Mouse (Mus musculus) duodenum, adult 2 months (tissue): ENCODE data around the gene R3hdm4. TPM values are rescaled to one million over a fixed set of nuclear protein-coding genes. Genes with fewer than 3 reads are reported as not detected.

Experiments used
- polyA plus RNA-seq: library from polyadenylated mRNA; depleted of rRNA; stranded (reverse); fragments of >200 nt; gene quantifications from 2 replicates; pipeline ENCODE4 v1.2.3, GENCODE M21; 2012; ENCODE audit warnings: low replicate concordance; rRNA removed

The R3hdm4 gene
- polyA plus RNA-seq = 102 and 133 TPM in 2 replicates

DNA sequence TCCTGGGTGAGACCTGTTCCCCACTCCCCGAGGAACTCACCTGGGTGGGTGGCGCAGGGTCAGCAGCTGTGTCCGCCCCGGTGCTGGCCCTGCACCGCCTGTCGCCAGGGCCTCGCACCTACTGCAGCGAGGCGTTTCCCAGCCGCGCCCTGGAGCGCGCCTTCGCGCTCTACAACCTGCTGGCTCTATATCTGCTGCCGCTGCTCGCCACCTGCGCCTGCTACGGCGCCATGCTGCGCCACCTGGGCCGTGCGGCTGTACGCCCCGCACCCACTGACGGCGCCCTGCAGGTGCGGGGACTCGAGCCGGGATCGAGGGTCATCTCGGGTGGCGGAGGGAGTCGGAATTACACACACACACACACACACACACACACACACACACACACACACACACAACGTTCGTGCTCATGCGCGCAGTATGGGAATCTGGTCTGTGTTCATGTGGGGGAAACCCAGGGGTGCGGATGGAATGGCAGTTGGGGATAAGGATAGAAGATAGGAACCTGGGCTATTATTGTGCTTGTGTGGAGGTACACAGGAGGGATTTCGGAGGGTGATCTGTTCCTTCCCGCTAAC lies at the start of gene R3hdm4:
R3hdm4 (minus strand) TSS at position 251 of the 578 bp plus-strand sequence.

DNA sequence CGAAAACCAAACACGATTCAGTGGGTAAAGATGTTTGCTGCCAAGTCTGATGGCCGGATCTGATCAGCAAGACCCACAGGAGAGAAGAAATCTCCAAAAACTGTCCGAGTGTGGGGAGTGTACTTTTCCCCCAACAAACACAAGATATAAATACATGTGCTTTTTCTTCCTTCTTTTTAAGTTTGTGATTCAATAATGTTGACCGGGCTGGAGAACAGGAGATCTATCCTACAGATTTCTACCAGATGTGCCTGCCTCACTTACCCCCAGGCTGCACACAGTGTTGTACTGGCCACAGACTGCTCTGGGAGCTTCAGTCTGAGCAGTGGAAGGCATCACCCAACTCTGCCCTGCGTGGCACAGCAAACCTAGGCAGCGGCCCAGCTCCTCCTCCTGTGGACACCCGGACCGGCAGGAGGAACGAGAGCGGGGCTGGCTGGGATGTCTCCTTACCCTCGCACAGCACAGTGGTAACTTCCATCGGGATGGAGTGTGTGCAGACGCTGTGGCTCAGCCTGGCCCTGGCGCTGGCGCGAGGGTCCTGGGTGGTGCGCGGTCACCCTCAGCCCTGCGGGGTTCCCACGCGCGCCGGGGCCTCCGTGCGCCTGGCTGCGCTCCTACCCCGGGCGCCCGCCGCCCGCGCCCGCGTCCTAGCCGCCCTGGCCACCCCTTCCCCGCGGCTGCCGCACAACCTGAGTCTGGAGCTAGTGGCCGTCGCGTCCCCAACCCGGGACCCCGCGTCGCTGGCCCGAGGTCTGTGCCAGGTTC lies 49.6 kb upstream of the R3hdm4 start, which contains the start of gene Grin3b:
Grin3b (plus strand) TSS at position 301 of the 768 bp plus-strand sequence.

DNA sequence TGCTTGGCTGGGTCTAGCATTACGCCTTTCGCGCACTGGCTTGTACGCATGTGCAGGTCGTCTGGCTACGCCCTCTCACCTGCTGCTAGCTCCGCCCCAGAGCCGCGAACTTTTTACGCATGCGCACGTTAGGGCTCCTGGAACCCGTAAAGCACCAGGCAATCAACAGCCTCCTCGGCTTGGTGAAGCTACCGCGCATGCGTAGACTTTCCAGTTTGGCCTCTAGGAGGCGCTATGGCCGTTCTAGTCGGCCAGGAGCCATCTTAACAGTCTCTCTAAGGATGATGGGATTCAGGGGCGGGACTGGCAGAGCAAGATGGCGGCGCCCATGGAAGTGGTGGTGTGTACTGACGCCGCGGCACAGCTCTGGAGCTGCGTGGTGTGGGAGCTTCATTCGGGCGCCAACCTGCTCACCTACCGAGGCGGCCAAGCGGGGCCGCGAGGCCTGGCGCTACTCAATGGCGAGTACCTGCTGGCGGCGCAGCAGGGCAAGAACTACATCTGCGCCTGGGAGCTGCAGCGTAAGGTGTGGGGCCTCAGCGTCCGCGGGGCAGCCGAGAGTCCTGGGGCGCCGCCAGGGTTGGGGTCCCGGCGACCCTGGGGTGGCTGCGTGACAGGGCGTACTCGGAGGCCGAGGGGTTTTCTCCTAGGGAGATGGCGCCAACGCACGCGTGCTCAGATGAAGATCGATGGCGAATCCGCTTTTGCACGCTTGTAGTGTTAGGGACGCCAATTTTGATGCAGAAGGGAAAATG lies 39.0 kb upstream of the R3hdm4 start, which contains the start of gene Wdr18:
Wdr18 (plus strand) TSS at position 306 of the 755 bp plus-strand sequence.

DNA sequence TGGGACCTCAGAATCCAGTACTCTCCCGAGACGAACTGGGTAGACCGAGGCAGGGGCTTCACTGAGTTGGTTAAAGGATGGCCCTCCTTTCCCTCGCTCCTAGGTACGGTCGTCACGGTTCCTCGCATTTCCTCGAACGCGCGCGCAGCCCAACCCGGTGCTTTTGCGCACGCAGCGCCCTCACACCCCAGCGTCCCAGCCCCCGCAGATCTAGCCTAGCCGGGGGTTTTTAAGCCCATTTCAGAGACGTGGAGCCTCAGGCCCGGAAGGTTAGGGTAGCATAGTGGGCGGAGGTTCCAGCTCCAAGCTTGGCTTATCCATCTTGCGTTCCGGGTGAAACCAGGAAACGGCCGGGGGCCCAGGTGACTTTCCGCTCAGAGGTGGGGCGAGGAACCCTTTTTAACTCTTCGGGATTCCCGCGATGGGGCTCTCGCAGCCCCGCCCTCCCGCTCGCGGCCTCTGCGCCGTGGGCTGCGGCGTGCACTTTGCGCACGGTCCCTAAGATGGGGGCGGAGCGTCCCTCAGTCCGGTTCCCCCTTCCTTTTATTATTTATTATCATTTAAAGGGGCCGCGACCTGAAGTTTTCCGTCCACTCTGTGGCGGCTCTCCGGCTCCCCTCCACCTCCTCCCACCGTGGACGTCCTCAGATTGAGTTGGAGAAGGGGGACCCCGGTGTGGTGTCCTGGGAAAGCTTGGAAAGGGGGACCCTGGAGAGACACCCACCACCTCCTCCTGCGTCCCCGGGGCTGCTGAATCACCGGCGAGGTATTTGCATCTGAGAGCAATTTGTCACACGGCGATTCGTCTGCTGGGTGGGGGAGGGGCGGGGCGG lies 5.7 kb upstream of the R3hdm4 start, which contains the start of gene Arid3a:
Arid3a (plus strand) TSS at position 553 of the 833 bp plus-strand sequence.

DNA sequence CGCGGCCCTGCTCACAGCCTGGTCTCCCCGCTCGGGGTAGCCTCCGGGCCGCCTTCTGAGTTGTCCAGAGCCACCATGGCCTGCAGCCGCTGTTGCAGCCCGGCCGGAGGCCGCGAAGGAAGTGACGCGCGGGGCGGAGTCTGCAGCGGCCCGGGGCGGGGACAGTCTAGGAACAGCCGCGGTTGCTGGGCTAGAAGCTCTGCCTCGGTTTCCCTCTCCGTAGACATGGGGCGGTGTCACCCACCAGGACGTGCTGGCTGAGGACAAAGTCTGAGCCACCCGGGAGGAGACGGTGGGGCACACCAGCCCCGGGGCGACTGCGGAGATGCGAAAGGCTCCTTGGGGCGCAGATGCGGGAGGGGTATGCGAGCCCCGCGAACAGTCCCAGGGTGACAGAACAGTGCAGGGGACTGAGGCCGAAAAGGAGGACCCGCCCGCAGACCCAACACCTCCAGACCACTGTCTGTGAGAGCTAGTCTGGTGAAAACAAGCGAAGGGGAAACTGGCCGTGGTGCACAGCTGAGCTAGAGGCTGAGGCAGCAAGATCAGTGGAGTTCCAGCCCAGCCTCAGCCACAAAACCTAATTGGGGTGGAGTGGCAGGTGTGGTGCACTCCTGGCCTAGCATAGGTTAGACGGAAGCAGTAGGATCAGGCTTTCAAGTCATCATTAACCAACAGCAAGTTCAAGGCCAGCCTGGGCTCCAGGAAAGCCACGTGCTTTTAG lies 4.0 kb downstream of the R3hdm4 start, which contains the start of gene Kiss1r:
Kiss1r (plus strand) TSS at position 164 of the 724 bp plus-strand sequence.

DNA sequence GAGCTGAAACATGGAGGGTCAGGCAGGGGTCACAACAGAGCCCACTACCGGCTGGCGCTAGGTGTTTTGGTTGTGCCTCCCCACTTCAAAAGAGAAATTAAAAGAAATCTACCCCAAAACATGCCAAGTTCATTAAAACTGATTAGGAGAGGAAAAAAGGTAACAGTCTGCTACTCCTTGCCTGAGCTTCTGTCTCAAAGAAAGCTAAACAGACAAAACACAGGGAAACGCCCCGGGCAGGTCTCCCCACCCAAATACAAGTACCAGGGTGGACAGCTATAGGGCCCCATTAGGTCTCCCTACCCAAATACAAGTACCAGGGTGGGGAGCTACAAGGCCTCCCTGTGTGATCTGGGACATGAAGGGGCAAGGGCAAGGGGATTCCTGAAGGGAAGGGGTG lies 10.5 kb downstream of the R3hdm4 start, which contains the start of gene Gm26602:
Gm26602 (plus strand) TSS at position 301 of the 400 bp plus-strand sequence.

DNA sequence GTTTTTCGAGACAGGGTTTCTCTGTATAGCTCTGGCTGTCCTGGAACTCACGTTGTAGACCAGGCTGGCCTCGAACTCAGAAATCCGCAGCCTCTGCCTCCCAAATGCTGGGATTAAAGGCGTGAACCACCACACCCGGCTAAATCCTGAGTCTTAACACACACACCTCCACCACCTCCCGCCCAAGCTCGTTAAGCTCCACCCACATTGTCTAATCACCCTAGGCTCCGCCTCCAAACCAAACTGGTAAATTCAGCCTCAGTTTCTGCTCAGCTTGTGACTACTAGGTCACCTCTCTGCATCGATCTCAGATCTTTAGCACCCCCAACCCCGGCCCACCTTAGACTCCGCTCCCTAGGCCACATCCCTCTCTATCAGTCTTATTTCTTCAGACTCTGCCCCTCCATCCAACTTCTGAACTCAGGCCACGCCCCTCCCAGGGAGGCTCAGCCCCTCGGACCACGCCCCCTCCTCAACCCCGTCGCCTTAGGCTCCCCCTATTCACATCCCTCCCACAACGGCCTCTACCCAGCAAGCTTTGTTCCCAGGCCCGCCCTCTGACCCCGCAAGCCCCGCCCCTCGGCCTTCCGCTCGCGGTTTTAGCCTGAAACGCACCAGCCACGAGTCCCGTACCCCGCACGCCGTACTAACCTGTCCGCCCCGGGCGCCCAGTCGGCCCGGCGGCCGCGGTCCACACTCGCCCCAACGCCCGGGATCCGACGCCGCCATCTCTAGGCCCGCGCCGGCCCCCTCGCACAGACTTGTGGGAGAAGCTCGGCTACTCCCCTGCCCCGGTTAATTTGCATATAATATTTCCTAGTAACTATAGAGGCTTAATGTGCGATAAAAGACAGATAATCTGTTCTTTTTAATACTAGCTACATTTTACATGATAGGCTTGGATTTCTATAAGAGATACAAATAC lies 12.6 kb downstream of the R3hdm4 start, which contains the start of gene Med16:
Med16 (minus strand) TSS at position 757 of the 925 bp plus-strand sequence.

DNA sequence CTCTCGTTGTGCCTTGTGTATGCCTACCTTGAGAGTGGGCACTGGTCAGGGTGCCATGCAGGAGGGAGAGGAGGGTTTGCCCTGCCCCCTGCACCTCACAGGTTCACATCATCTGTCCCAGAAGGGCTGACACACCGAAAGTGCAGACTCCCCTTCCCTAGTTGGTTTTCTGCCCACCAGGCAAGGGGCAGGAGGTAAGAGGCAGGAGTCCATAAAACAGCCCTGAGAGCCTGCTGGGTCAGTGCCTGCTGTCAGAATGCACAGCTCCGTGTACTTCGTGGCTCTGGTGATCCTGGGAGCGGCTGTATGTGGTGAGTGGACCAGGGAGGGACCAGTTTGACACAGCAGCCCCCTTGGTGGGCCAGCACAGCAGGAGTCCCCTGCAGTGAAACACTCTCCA lies 30.3 kb downstream of the R3hdm4 start, which contains the start of gene Cfd:
Cfd (plus strand) TSS at position 184 of the 400 bp plus-strand sequence.

DNA sequence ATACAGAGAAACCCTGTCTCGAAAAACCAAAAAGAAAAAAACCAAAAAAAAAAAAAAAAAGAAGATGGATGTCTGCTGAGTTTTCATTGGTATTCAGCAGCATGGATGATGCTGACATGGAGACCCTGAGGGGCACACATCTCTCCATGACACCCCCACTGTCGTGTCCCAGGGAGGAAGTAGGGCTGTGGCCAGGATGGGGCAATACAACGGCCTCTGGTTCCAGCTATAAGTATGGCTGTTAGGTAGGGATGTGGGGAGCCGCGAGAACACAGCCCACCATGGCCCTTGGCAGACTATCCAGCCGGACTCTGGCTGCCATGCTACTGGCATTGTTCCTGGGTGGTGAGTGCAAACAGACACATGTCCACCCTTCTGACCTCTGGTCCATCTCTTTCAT lies 35.0 kb downstream of the R3hdm4 start, which contains the start of gene Elane:
Elane (plus strand) TSS at position 194 of the 400 bp plus-strand sequence.

DNA sequence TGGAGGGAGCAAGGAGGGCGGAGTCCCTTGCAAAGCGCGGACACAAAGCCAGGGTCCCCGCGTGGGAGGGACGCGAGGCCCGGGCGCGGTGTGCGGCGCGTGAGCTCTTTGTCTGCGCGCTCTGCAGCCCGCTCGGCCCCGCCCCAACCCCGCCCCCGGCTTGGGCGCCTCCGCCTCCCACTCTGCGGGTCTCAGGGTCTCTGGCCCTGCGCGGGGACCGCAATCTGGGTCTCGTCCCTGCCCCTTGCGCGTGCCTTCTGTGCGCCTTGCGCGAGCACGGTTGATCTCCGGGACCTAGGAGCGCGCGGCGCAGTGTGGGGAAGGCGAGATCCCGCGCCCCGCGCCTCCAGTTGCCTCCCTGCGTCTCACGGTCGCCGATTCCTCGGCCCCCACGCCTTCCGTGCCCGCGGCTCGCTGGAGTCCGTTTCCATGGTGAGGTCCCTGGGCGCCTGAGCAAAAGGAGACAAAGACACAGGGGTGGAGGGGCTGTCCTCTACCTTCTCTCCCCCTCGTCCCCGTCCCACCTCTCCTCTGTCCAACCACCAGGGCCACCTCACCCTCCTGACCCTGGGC lies 46.6 kb downstream of the R3hdm4 start, which contains the start of the genes Prtn3 and Plppr3:
Prtn3 (plus strand) TSS at position 187 of the 573 bp plus-strand sequence.
Plppr3 (minus strand) TSS at position 345 of the 573 bp plus-strand sequence.

Other genes with a start within 250 kb of the R3hdm4 start
- 199 and 293 TPM in 2 replicates for gene Cdc34, start 239.0 kb downstream of the R3hdm4 start, polyA plus RNA-seq
- gene Gzmm, start 232.2 kb downstream of the R3hdm4 start, polyA plus RNA-seq = 0.37 TPM in 1 of 2 replicates, not detected in the other
- gene Bsg, start 216.7 kb downstream of the R3hdm4 start, polyA plus RNA-seq = 528 and 1,060 TPM in 2 replicates
- 8.5 and 24.2 TPM in 2 replicates for gene Hcn2, start 204.6 kb downstream of the R3hdm4 start, polyA plus RNA-seq
- 47.7 and 62.9 TPM in 2 replicates for gene Polrmt, start 174.6 kb downstream of the R3hdm4 start, polyA plus RNA-seq
- gene Fgf22, start 166.1 kb downstream of the R3hdm4 start, polyA plus RNA-seq = not detected in 2 replicates
- gene Rnf126, start 154.3 kb downstream of the R3hdm4 start, polyA plus RNA-seq = 161 and 229 TPM in 2 replicates
- gene Fstl3, start 143.9 kb downstream of the R3hdm4 start, polyA plus RNA-seq = 11.5 and 11.9 TPM in 2 replicates
- 0.27 and 0.59 TPM in 2 replicates for gene Prss57, start 130.2 kb downstream of the R3hdm4 start, polyA plus RNA-seq
- gene Palm, start 127.6 kb downstream of the R3hdm4 start, polyA plus RNA-seq = 17.2 and 27.7 TPM in 2 replicates
- 97.3 and 216 TPM in 2 replicates for gene Misp, start 100.2 kb downstream of the R3hdm4 start, polyA plus RNA-seq
- gene Ptbp1, start 66.8 kb downstream of the R3hdm4 start, polyA plus RNA-seq = 156 and 209 TPM in 2 replicates
- 3.8 and 5.3 TPM in 2 replicates for gene Prtn3, start 46.7 kb downstream of the R3hdm4 start, polyA plus RNA-seq
- 6.1 and 11.4 TPM in 2 replicates for gene Plppr3, start 46.6 kb downstream of the R3hdm4 start, polyA plus RNA-seq
- not detected in 2 replicates for gene Elane, start 35.0 kb downstream of the R3hdm4 start, polyA plus RNA-seq
- 12.8 and 564 TPM in 2 replicates for gene Cfd, start 30.4 kb downstream of the R3hdm4 start, polyA plus RNA-seq
- gene Med16, start 12.3 kb downstream of the R3hdm4 start, polyA plus RNA-seq = 44.8 and 49.2 TPM in 2 replicates
- gene Gm26602, start 10.4 kb downstream of the R3hdm4 start, polyA plus RNA-seq = not detected in 2 replicates
- 5.1 and 5.6 TPM in 2 replicates for gene Kiss1r, start 4.2 kb downstream of the R3hdm4 start, polyA plus RNA-seq
- 8.1 and 9.4 TPM in 2 replicates for gene Arid3a, start 5.8 kb upstream of the R3hdm4 start, polyA plus RNA-seq
- 32.5 and 36.7 TPM in 2 replicates for gene Wdr18, start 38.9 kb upstream of the R3hdm4 start, polyA plus RNA-seq
- gene Grin3b, start 49.5 kb upstream of the R3hdm4 start, polyA plus RNA-seq = 0.13 TPM in 1 of 2 replicates, not detected in the other
- gene Tmem259, start 63.1 kb upstream of the R3hdm4 start, polyA plus RNA-seq = 473 and 724 TPM in 2 replicates
- gene Cnn2, start 67.4 kb upstream of the R3hdm4 start, polyA plus RNA-seq = 47.4 and 53.3 TPM in 2 replicates
- 22.5 and 27.6 TPM in 2 replicates for gene Abca7, start 75.3 kb upstream of the R3hdm4 start, polyA plus RNA-seq
- 16.6 and 28.8 TPM in 2 replicates for gene Arhgap45, start 95.4 kb upstream of the R3hdm4 start, polyA plus RNA-seq
- gene Polr2e, start 118.6 kb upstream of the R3hdm4 start, polyA plus RNA-seq = 82.1 and 91.1 TPM in 2 replicates
- 1,699 and 1,725 TPM in 2 replicates for gene Gpx4, start 126.0 kb upstream of the R3hdm4 start, polyA plus RNA-seq
- 63.5 and 95.0 TPM in 2 replicates for gene Sbno2, start 184.4 kb upstream of the R3hdm4 start, polyA plus RNA-seq
- gene Stk11, start 194.6 kb upstream of the R3hdm4 start, polyA plus RNA-seq = 105 and 121 TPM in 2 replicates
- 5,808 and 7,935 TPM in 2 replicates for gene Atp5d, start 217.4 kb upstream of the R3hdm4 start, polyA plus RNA-seq
- gene Cbarp, start 219.6 kb upstream of the R3hdm4 start, polyA plus RNA-seq = 6.3 and 6.6 TPM in 2 replicates
- gene Midn, start 227.1 kb upstream of the R3hdm4 start, polyA plus RNA-seq = 198 and 360 TPM in 2 replicates
- gene Cirbp, start 244.8 kb upstream of the R3hdm4 start, polyA plus RNA-seq = 46.7 and 55.3 TPM in 2 replicates